Mouse (Mus musculus): ENCODE results near the gene Lrit3.

DNA sequence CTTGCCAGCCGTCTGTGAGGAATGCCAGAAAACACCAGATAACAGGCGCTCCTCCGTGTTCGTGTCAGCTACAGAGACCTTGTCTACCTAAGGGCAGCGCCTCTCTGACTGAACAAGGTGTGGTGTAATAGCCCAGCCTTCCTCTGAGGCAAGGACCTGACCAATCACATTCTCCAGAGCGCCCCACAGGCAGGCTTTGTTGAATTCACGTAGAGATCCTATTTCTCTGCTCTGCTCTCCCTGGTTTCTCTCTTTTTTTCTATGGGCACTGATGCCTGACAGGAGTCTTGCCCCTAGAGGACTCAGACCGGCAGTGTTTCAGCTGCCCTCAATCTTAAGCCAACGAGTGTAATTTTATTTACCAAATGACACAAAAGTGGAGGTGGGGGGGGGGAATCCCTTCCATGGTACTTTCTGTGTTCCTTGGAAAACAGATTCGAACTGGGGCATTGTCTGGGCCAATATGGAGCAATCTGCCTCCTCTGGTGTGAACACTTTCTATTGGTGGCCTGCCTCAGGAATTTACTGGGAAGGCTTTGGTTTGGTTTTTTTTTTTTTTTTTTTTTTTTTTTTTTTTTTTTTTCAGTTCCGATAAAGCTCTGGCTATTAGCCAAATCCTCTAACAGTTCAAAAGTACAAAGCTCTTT lies 32.3 kb upstream of the Lrit3 start:
- TF ChIP-seq CTCF (conservative IDR thresholded peaks at IDR 0.05; ENCODE audit: insufficient read depth, insufficient read length, low read depth, low read length) (0 out of 2 replicates have a peak, but pooled peaks have one; percentile 16), POLR2A (IDR thresholded peaks at IDR 0.05; ENCODE audit: low read depth, low read length) (no peak)
